Mouse (Mus musculus): ENCODE data around the gene Srarp. TPM values are rescaled to one million over a fixed set of nuclear protein-coding genes. Genes with fewer than 3 reads are reported as not detected.

Srarp gene
- polyA plus RNA-seq, 1 experiment: 11.9 TPM

- no peak for DNase-seq (ENCODE audit: extremely low spot score in 1 of 2, low spot score in 1 of 2)
These were observed 8.8 kb downstream of the Srarp start for GRCm38 (mm10) chr4:141426796-141427745.

GRCm38 (mm10) chr4:141425484-141426479 is 10.1 kb downstream of the Srarp start:
- peak; percentile 72 to 84 for DNase-seq (ENCODE audit: extremely low spot score in 1 of 2, low spot score in 1 of 2)

- DNase-seq (ENCODE audit: extremely low spot score in 1 of 2, low spot score in 1 of 2): no peak
These were observed 12.0 kb downstream of the Srarp start for GRCm38 (mm10) chr4:141423691-141424431.

- DNase-seq (ENCODE audit: extremely low spot score in 1 of 2, low spot score in 1 of 2): no peak
These were observed 12.6 kb downstream of the Srarp start for GRCm38 (mm10) chr4:141423288-141423687.

- no peak for DNase-seq (ENCODE audit: extremely low spot score in 1 of 2, low spot score in 1 of 2)
These were observed 13.1 kb downstream of the Srarp start for GRCm38 (mm10) chr4:141422841-141423240.

- DNase-seq (ENCODE audit: extremely low spot score in 1 of 2, low spot score in 1 of 2): no peak
These were observed 14.5 kb downstream of the Srarp start for GRCm38 (mm10) chr4:141421423-141421822.

GRCm38 (mm10) chr4:141420886-141421285 is 15.0 kb downstream of the Srarp start:
- no peak for DNase-seq (ENCODE audit: extremely low spot score in 1 of 2, low spot score in 1 of 2)

- peak in 1 of 2 experiments; percentile 32 for DNase-seq (ENCODE audit: extremely low spot score in 1 of 2, low spot score in 1 of 2)
These were observed 15.6 kb downstream of the Srarp start, which contains the start of gene Hspb7 for GRCm38 (mm10) chr4:141420192-141420829. Gene Hspb7, plus strand, starts transcription at chr4:141420779.

GRCm38 (mm10) chr4:141419398-141420191 is 16.3 kb downstream of the Srarp start:
- DNase-seq (ENCODE audit: extremely low spot score in 1 of 2, low spot score in 1 of 2): peak in 1 of 2 experiments; percentile 47

- DNase-seq (ENCODE audit: extremely low spot score in 1 of 2, low spot score in 1 of 2): no peak
These were observed 20.0 kb downstream of the Srarp start, which contains the start of gene Clcnkb for GRCm38 (mm10) chr4:141415924-141416323. Gene Clcnkb, minus strand, starts transcription at chr4:141416014.

- DNase-seq (ENCODE audit: extremely low spot score in 1 of 2, low spot score in 1 of 2): no peak
These were observed 24.4 kb downstream of the Srarp start for GRCm38 (mm10) chr4:141411430-141411992.

- no peak for DNase-seq (ENCODE audit: extremely low spot score in 1 of 2, low spot score in 1 of 2)
These were observed 27.3 kb downstream of the Srarp start for GRCm38 (mm10) chr4:141408577-141408976.

- no peak for DNase-seq (ENCODE audit: extremely low spot score in 1 of 2, low spot score in 1 of 2)
These were observed 29.2 kb downstream of the Srarp start for GRCm38 (mm10) chr4:141406516-141407299.

GRCm38 (mm10) chr4:141405314-141405622 is 30.6 kb downstream of the Srarp start:
- DNase-seq (ENCODE audit: extremely low spot score in 1 of 2, low spot score in 1 of 2): no peak

- DNase-seq (ENCODE audit: extremely low spot score in 1 of 2, low spot score in 1 of 2): peak; percentile 69 to 97
These were observed 31.2 kb downstream of the Srarp start for GRCm38 (mm10) chr4:141404518-141405313.

GRCm38 (mm10) chr4:141400171-141400570 is 35.7 kb downstream of the Srarp start:
- DNase-seq (ENCODE audit: extremely low spot score in 1 of 2, low spot score in 1 of 2): no peak

GRCm38 (mm10) chr4:141398545-141398944 is 37.4 kb downstream of the Srarp start, which contains the start of gene Clcnka:
Gene Clcnka, minus strand, starts transcription at chr4:141398724.
- no peak for DNase-seq (ENCODE audit: extremely low spot score in 1 of 2, low spot score in 1 of 2)

All from frontal cortex, adult 2 months (tissue).